Mouse (Mus musculus): ENCODE results near the gene Kctd21. TPM values are rescaled to one million over a fixed set of nuclear protein-coding genes. Genes with fewer than 3 reads are reported as not detected.

Gene Kctd21
- polyA plus RNA-seq, 1 experiment from 2014 or later = 5.3 TPM

DNA sequence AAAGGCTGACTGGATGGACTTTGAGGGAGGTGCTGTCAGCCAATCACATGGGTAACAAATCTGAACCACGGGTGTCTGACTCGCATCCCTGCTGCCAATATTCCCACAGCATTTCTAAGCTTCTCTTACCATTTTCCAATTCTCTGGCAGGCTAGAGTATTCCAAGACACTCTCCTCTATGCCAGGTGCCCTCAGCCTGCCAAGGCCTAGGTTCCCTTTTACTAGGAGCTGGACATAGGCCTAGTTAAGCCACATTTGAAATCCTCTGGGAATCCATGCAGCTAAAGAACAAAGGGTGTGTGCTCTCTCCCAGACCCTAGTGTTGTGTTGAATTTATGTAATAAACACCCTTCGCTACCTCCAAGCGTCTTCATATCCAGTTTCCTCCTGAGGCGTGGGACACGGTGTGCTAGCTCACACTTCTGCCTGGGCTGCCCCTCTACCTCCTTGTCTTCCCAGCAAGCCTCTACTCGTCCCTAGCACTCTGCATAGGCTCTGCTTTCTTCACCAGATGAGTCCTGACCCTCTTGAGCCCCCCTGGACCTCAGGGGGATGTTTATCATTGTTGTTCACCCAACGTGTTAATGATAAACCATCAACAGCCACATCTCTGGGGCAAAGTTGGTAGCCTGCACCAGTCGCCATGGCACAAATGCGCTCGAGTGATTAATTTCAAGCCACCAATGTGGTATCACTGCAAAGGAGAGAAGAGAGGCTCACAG lies 19.8 kb downstream of the Kctd21 start:
- peaks cover 12% of the 10 kb centered on the region; the same call in 1 of the 2 replicates for H3K36me3 ChIP-seq (ENCODE audit: poor library complexity, severe bottlenecking)
- H3K4me1 ChIP-seq = 0 out of 2 replicates have a peak, but pooled peaks cover 4% of the 10 kb centered on the region
- H3K27me3 ChIP-seq = no peaks in the 10 kb centered on the region
- H3K4me2 ChIP-seq = no peak overlapping the region
- H3K27ac ChIP-seq = no peak overlapping the region
- WGBS = 85% methylated on average over 11 of the region's 11 CpGs
- H3K9me3 ChIP-seq (replicated peaks) = no peaks in the 10 kb centered on the region
- H3K4me3 ChIP-seq = no peak overlapping the region
- no peak for ATAC-seq
- no peak overlapping the region for H3K9ac ChIP-seq

DNA sequence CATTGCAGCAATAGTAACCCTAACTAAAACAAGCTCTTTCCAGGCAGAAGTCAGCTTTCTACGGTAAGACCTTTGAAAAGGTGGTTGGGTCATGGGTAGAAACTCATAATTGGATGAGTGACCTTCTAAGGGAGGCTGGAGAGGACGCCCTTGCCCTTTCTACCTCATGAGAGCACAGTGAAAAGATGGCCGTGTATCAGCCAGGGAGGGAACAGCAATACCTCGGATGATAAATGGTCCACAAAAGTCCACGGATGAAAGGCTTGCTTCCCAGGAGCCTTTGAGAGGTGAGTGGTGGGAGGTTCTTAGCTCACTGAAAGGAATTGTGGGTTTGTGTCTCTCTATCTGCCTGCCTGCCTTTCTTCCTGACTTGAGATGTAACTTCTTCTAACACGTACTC lies 21.2 kb downstream of the Kctd21 start:
- Histone ChIP-seq H3K9ac (no peak overlapping the region), H3K27me3 (no peaks in the 10 kb centered on the region), H3K36me3 (ENCODE audit: poor library complexity, severe bottlenecking) (0 out of 2 replicates have a peak, but pooled peaks cover 2% of the 10 kb centered on the region), H3K4me3 (no peak overlapping the region), H3K4me2 (no peak overlapping the region), H3K4me1 (0 out of 2 replicates have a peak, but pooled peaks cover 4% of the 10 kb centered on the region), H3K9me3 (replicated peaks) (no peaks in the 10 kb centered on the region), H3K27ac (no peak overlapping the region)
- no peak for ATAC-seq
- 87% methylated on average over 6 of the region's 6 CpGs for WGBS

- Histone ChIP-seq H3K4me1 (0 out of 2 replicates have a peak, but pooled peaks cover 4% of the 10 kb centered on the region), H3K36me3 (ENCODE audit: poor library complexity, severe bottlenecking) (no peaks in the 10 kb centered on the region), H3K27ac (no peak overlapping the region), H3K27me3 (no peaks in the 10 kb centered on the region), H3K4me3 (no peak overlapping the region), H3K9ac (no peak overlapping the region), H3K9me3 (replicated peaks) (no peaks in the 10 kb centered on the region), H3K4me2 (no peak overlapping the region)
- no peak for ATAC-seq
- 46% methylated on average over 13 of the region's 13 CpGs for WGBS
Measured at GRCm38 (mm10) chr7:97355068-97355841, 23.1 kb downstream of the Kctd21 start.

DNA sequence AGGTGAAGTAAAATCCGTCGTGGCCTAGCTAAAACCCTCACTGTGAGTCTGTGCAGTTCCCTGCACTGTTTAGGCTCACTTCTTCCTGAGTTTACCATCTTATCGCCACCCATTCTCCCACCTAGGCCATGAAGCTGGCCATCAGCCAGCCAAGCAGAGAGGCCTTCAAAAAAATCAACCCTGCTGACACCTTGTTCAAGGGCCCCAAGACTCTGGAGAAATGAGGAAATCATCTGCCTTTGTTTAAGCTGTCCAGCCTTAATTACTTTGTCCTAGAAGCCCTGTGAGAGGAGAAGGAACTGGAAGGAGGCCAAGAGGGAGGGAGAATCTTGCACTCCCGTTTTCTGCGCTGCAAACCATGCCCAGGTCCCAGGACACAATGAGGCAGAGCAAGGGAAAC lies 24.1 kb downstream of the Kctd21 start:
- no peak for ATAC-seq

DNA sequence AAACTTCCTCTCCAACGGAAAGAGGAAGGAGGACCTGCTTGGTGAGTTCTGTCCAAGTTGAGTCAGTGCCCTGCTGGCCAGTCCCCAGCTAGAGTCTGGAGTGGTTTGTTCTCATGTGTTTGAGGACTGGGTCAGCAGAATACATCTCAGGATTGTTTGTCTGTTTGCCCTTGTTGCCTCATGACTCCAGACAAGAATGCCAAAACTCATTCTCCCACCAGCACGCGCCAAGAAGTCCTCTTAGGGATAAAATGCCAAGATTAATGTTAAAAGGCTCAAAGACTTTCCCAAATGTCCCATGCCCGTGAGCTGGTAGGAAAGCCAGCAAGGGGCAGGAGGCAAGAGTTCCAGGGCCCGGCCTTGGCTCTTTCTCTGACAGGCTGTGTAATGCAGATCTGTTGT lies 24.7 kb downstream of the Kctd21 start:
- H3K36me3 ChIP-seq (ENCODE audit: poor library complexity, severe bottlenecking) = no peaks in the 10 kb centered on the region
- no peaks in the 10 kb centered on the region for H3K27me3 ChIP-seq
- 0 out of 2 replicates have a peak, but pooled peaks cover 4% of the 10 kb centered on the region for H3K4me1 ChIP-seq
- no peak overlapping the region for H3K4me2 ChIP-seq
- 81% methylated on average over 5 of the region's 5 CpGs for WGBS
- no peak for ATAC-seq
- H3K27ac ChIP-seq = no peak overlapping the region
- no peaks in the 10 kb centered on the region for H3K9me3 ChIP-seq (replicated peaks)
- H3K4me3 ChIP-seq = no peak overlapping the region
- H3K9ac ChIP-seq = no peak overlapping the region

More for the DNA sequence above, 24.1 kb downstream of the Kctd21 start:
- H3K36me3 ChIP-seq (ENCODE audit: poor library complexity, severe bottlenecking) = no peaks in the 10 kb centered on the region
- no peak overlapping the region for H3K9ac ChIP-seq
- WGBS = 70% methylated on average over 5 of the region's 5 CpGs
- H3K27me3 ChIP-seq = no peaks in the 10 kb centered on the region
- 0 out of 2 replicates have a peak, but pooled peaks cover 4% of the 10 kb centered on the region for H3K4me1 ChIP-seq
- H3K9me3 ChIP-seq (replicated peaks) = no peaks in the 10 kb centered on the region
- no peak overlapping the region for H3K27ac ChIP-seq
- no peak overlapping the region for H3K4me3 ChIP-seq
- H3K4me2 ChIP-seq = no peak overlapping the region

DNA sequence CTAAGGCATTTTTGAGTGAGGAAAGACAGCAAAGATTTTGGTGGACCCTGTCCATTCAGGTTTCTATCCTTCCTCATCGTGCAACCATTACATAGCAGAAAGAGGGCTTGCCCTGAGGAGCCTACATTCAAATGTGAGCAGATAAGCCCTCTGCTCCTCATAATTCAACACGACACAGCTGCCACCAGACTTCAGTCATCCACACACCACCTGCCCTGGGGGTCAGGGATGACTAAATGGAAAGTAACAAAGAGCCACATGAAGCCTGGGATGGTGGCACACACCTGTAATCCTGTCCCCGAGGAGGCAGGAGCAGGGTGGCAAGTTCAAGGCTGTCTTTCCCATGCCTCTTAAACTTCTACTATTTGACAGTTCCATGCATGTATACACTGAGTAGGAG lies 25.7 kb downstream of the Kctd21 start:
- Histone ChIP-seq H3K36me3 (ENCODE audit: poor library complexity, severe bottlenecking) (no peaks in the 10 kb centered on the region), H3K4me3 (no peak overlapping the region), H3K9me3 (replicated peaks) (no peaks in the 10 kb centered on the region), H3K27ac (no peak overlapping the region), H3K4me1 (0 out of 2 replicates have a peak, but pooled peaks cover 4% of the 10 kb centered on the region), H3K9ac (no peak overlapping the region), H3K4me2 (no peak overlapping the region), H3K27me3 (no peaks in the 10 kb centered on the region)
- ATAC-seq = no peak
- WGBS = 83% methylated on average over 3 of the region's 3 CpGs

GRCm38 (mm10) chr7:97358347-97358746 lies 26.2 kb downstream of the Kctd21 start:
- Histone ChIP-seq H3K9me3 (replicated peaks) (no peaks in the 10 kb centered on the region), H3K4me1 (0 out of 2 replicates have a peak, but pooled peaks cover 4% of the 10 kb centered on the region), H3K4me3 (no peak overlapping the region), H3K4me2 (no peak overlapping the region), H3K9ac (no peak overlapping the region), H3K27me3 (no peaks in the 10 kb centered on the region), H3K27ac (no peak overlapping the region), H3K36me3 (ENCODE audit: poor library complexity, severe bottlenecking) (no peaks in the 10 kb centered on the region)
- no peak for ATAC-seq
- 86% methylated on average over 4 of the region's 4 CpGs for WGBS

- no peak for ATAC-seq
- no peak overlapping the region for H3K4me2 ChIP-seq
- 0 out of 2 replicates have a peak, but pooled peaks cover 4% of the 10 kb centered on the region for H3K4me1 ChIP-seq
- WGBS = 71% methylated on average over 5 of the region's 5 CpGs
- no peaks in the 10 kb centered on the region for H3K36me3 ChIP-seq (ENCODE audit: poor library complexity, severe bottlenecking)
- H3K4me3 ChIP-seq = no peak overlapping the region
- no peaks in the 10 kb centered on the region for H3K9me3 ChIP-seq (replicated peaks)
- no peaks in the 10 kb centered on the region for H3K27me3 ChIP-seq
- no peak overlapping the region for H3K27ac ChIP-seq
- no peak overlapping the region for H3K9ac ChIP-seq
Measured at GRCm38 (mm10) chr7:97360166-97360565, 28.0 kb downstream of the Kctd21 start.

DNA sequence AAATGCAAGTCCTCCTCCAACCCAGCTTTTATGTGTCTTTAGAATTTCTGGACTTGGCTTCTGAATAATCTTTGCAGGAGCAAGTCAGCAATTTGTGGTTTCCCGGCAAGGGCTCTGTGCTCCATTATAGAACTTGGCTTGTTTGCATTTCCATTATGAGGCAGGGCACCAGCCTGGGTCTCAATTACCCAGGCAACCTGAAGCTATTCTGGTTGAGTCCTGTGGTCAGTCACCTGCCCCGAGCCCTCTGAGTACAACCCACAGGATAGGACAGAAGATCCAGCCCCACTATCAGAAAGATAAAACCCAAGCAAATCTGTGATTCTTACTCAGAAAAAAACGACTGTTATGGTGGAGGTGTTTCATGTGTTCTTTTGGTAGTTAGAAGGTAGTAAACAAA lies 28.8 kb downstream of the Kctd21 start:
- Histone ChIP-seq H3K9ac (no peak overlapping the region), H3K9me3 (replicated peaks) (no peaks in the 10 kb centered on the region), H3K4me3 (no peak overlapping the region), H3K4me1 (no peaks in the 10 kb centered on the region), H3K27me3 (no peaks in the 10 kb centered on the region), H3K27ac (no peak overlapping the region), H3K36me3 (ENCODE audit: poor library complexity, severe bottlenecking) (no peaks in the 10 kb centered on the region), H3K4me2 (no peak overlapping the region)
- 52% methylated on average over 3 of the region's 3 CpGs for WGBS
- no peak for ATAC-seq

DNA sequence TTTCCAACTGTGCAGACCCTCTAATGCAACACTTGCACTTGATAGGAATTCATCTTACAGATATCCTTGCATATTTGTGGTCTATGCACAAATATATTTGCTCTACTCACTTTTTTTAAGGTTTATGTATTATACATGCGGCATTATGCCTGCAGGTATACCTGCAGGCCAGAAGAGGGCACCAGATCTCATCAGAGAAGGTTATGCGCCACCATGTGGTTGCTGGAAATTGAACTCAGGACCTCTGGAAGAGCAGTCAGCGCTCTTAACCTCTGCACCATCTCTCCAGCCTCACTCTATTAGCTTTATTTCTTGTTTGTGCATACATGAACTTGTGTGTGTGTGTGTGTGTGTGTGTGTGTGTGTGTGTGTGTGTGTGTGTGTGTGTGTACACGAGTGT lies 29.3 kb downstream of the Kctd21 start:
- H3K36me3 ChIP-seq (ENCODE audit: poor library complexity, severe bottlenecking) = no peaks in the 10 kb centered on the region
- no peak overlapping the region for H3K4me2 ChIP-seq
- no peak; the same call in 1 of the 2 replicates for ATAC-seq
- H3K9ac ChIP-seq = no peak overlapping the region
- H3K27ac ChIP-seq = no peak overlapping the region
- no peaks in the 10 kb centered on the region for H3K4me1 ChIP-seq
- 28% methylated on average over 4 of the region's 4 CpGs for WGBS
- H3K27me3 ChIP-seq = no peaks in the 10 kb centered on the region
- no peak overlapping the region for H3K4me3 ChIP-seq
- H3K9me3 ChIP-seq (replicated peaks) = no peaks in the 10 kb centered on the region

- H3K27me3 ChIP-seq = no peaks in the 10 kb centered on the region
- WGBS = 79% methylated on average over 1 of the region's 1 CpGs
Measured at GRCm38 (mm10) chr7:97365887-97366286, 33.8 kb downstream of the Kctd21 start.

DNA sequence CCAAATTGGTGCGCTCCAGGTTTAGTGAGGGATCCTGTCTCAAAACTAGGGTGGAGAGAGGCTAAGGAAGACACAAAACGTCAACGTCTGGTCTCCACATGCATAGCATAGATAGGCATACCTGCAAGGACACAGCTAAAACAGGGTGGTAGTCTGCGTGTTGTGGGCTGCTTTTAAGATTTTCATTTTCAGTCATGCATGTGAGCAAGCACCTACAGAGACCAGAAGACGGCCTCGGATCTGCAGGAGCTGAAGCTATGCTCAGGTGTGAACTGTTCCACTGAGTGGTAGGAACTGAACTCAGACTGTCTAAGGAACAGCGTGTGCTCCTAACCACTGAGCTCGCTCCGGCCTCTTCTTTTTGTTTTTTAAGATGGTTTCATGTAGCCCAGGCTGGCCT lies 43.0 kb downstream of the Kctd21 start:
- H3K36me3 ChIP-seq (ENCODE audit: poor library complexity, severe bottlenecking) = peaks cover 52% of the 10 kb centered on the region
- no peak overlapping the region for H3K4me3 ChIP-seq
- no peaks in the 10 kb centered on the region for H3K9me3 ChIP-seq (replicated peaks)
- peaks cover 14% of the 10 kb centered on the region for H3K4me1 ChIP-seq
- H3K27ac ChIP-seq = no peak overlapping the region
- 95% methylated on average over 9 of the region's 9 CpGs for WGBS
- no peaks in the 10 kb centered on the region for H3K27me3 ChIP-seq
- ATAC-seq = no peak
- H3K4me2 ChIP-seq = no peak overlapping the region
- H3K9ac ChIP-seq = no peak overlapping the region

More at GRCm38 (mm10) chr7:97365887-97366286, 33.8 kb downstream of the Kctd21 start:
- Histone ChIP-seq H3K27ac (no peak overlapping the region), H3K9ac (no peak overlapping the region), H3K9me3 (replicated peaks) (no peaks in the 10 kb centered on the region), H3K4me1 (peaks cover 3% of the 10 kb centered on the region), H3K4me3 (no peak overlapping the region), H3K4me2 (no peak overlapping the region), H3K36me3 (ENCODE audit: poor library complexity, severe bottlenecking) (no peaks in the 10 kb centered on the region)
- ATAC-seq = no peak
